8 mouse cellular contexts compared by ENCODE assay signal in genomic region chr9:55048211-55048880, GRCm38 (mm10). TPM values are rescaled to one million over a fixed set of nuclear protein-coding genes. Genes with fewer than 3 reads are reported as not detected.
DNase-seq lines count a peak whose midpoint lies in the region; ATAC-seq lines count a peak whose summit lies in the region.

Gene Chrnb4 (minus strand): TSS chr9:55048779.

- peak within 1 kb of the TSS; percentile 43 for H3K9ac ChIP-seq in lung, embryonic 16.5 days (ENCODE audit: low read length)
- H3K9ac ChIP-seq in intestine, embryonic 14.5 days (ENCODE audit: low read length), result peak within 1 kb of the TSS; percentile 44
- H3K9ac ChIP-seq in neural tube, embryonic 14.5 days (replicated peaks; ENCODE audit: low read depth, low read length), result peak within 1 kb of the TSS; percentile 26

- peak; percentile 24 to 65 for DNase-seq in adrenal gland, adult (ENCODE audit: inconsistent age in 2 of 2, low spot score in 1 of 2)
- no peak for DNase-seq in adrenal gland, adult 2 months
- DNase-seq in lung, postnatal 4 days, result no peak
- peak; percentile 66 for DNase-seq in intestine, embryonic 14.5 days (ENCODE audit: low spot score)
- DNase-seq in layer of hippocampus, adult 11-12 months (ENCODE audit: low spot score), result no peak
- no peak for DNase-seq in layer of hippocampus, postnatal 14 days (ENCODE audit: low spot score in 2 of 2)

- WGBS in lung, embryonic 16.5 days, result under 1% methylated on average over 23 of the region's 23 CpGs
- under 1% methylated on average over 23 of the region's 23 CpGs for WGBS in intestine, embryonic 14.5 days
- WGBS in neural tube, embryonic 14.5 days, result 0% methylated on average over 23 of the region's 23 CpGs

- H3K4me2 ChIP-seq in lung, embryonic 16.5 days (ENCODE audit: low read depth, low read length), result peak within 1 kb of the TSS; percentile 90
- peak within 1 kb of the TSS; percentile 96 for H3K4me2 ChIP-seq in intestine, embryonic 14.5 days (ENCODE audit: low read length)
- H3K4me2 ChIP-seq in neural tube, embryonic 14.5 days (ENCODE audit: low read depth, low read length), result peak within 1 kb of the TSS; percentile 68

- no peaks in the 10 kb centered on the region for H3K36me3 ChIP-seq in lung, embryonic 16.5 days (ENCODE audit: control insufficient read depth, insufficient read depth, low read length)
- no peaks in the 10 kb centered on the region for H3K36me3 ChIP-seq in intestine, embryonic 14.5 days (ENCODE audit: control insufficient read depth, insufficient read depth, low read length)
- H3K36me3 ChIP-seq in neural tube, embryonic 14.5 days (ENCODE audit: control insufficient read depth, insufficient read depth, low read length), result no peaks in the 10 kb centered on the region

- H3K4me1 ChIP-seq in lung, embryonic 16.5 days (replicated peaks; ENCODE audit: control insufficient read depth, insufficient read depth, low read length), result 0 out of 2 replicates have a peak, but pooled peaks cover 2% of the 10 kb centered on the region
- H3K4me1 ChIP-seq in intestine, embryonic 14.5 days (replicated peaks; ENCODE audit: control insufficient read depth, insufficient read depth, low read length), result peaks cover 6% of the 10 kb centered on the region; the same call in 1 of the 2 replicates
- peaks cover 5% of the 10 kb centered on the region; the same call in 1 of the 2 replicates for H3K4me1 ChIP-seq in neural tube, embryonic 14.5 days (ENCODE audit: control insufficient read depth, insufficient read depth, low read length)

- no peak within 1 kb of the TSS for H3K27ac ChIP-seq in lung, embryonic 16.5 days (ENCODE audit: low read length)
- no peak within 1 kb of the TSS for H3K27ac ChIP-seq in intestine, embryonic 14.5 days (ENCODE audit: low read depth)
- no peak within 1 kb of the TSS for H3K27ac ChIP-seq in neural tube, embryonic 14.5 days (ENCODE audit: low read depth, low read length)

- peak within 1 kb of the TSS; percentile 52 for H3K4me3 ChIP-seq in lung, embryonic 16.5 days (ENCODE audit: low read length)
- H3K4me3 ChIP-seq in intestine, embryonic 14.5 days (ENCODE audit: low read depth, low read length), result peak within 1 kb of the TSS; percentile 54
- peak within 1 kb of the TSS; percentile 34 for H3K4me3 ChIP-seq in neural tube, embryonic 14.5 days (ENCODE audit: low read depth, low read length)

- H3K9me3 ChIP-seq in lung, embryonic 16.5 days (ENCODE audit: control insufficient read depth, low read length), result no peaks in the 10 kb centered on the region
- H3K9me3 ChIP-seq in intestine, embryonic 14.5 days (ENCODE audit: control insufficient read depth, low read length), result no peaks in the 10 kb centered on the region
- H3K9me3 ChIP-seq in neural tube, embryonic 14.5 days (ENCODE audit: control insufficient read depth, low read length), result no peaks in the 10 kb centered on the region

- ATAC-seq in lung, embryonic 16.5 days (ENCODE audit: low read depth), result peak; percentile 61; the same call in 1 of the 2 replicates
- ATAC-seq in intestine, embryonic 14.5 days (replicated peaks; ENCODE audit: low FRiP score, low TSS enrichment, low read depth), result peak; percentile 76
- peak; percentile 56 for ATAC-seq in neural tube, embryonic 14.5 days (ENCODE audit: low read depth)

- H3K27me3 ChIP-seq in lung, embryonic 16.5 days (ENCODE audit: control insufficient read depth, insufficient read depth, low read depth, low read length), result peaks cover 2% of the 10 kb centered on the region; the same call in 1 of the 2 replicates
- 0 out of 2 replicates have a peak, but pooled peaks cover 7% of the 10 kb centered on the region for H3K27me3 ChIP-seq in intestine, embryonic 14.5 days (replicated peaks; ENCODE audit: control insufficient read depth, insufficient read depth, low read length)
- no peaks in the 10 kb centered on the region for H3K27me3 ChIP-seq in neural tube, embryonic 14.5 days (ENCODE audit: control insufficient read depth, insufficient read depth, low read length)

RNA-seq across cellular contexts. Expression of gene Chrnb4, which starts in this region (rescaled TPM):
- total RNA-seq in adrenal gland, adult 2 months (2021), result 10 to 100 TPM in 1 of 2 experiments, 1 to 10 TPM in 1; 9.7 to 15.3 TPM
- 5.5 and 10.6 TPM in 2 replicates for polyA plus RNA-seq in adrenal gland, adult 2 months (2012; rRNA removed)
- 0.31 and 0.35 TPM in 2 replicates for polyA plus RNA-seq in lung, embryonic 16.5 days (2015; fragmentation: Nextera tagmentation; extraction: Ambion mirVana)
- polyA plus RNA-seq in intestine, embryonic 14.5 days (2014; fragmentation: Nextera tagmentation; extraction: Ambion mirVana), result 11.9 and 12.0 TPM in 2 replicates
- 1.4 and 1.5 TPM in 2 replicates for polyA plus RNA-seq in neural tube, embryonic 14.5 days (2014; fragmentation: Nextera tagmentation; extraction: Ambion mirVana)
- under 1 TPM in 1 of 2 experiments, not detected in 1; 0.28 TPM for total RNA-seq in layer of hippocampus, postnatal 14 days (2021)

Comparison
In these comparisons a context has a peak if more than half of its experiments do, and no peak if none do; other contexts are left out.
1. RNA of gene Chrnb4 (total RNA-seq): 9.7 to 15.3 TPM in adrenal gland, adult 2 months; 0.28 TPM in layer of hippocampus, postnatal 14 days; every median in the first group is over 4 times any median in the second.
2. DNase-seq: peak in adrenal gland, adult (2 of 2) and intestine, embryonic 14.5 days (single experiment); none in adrenal gland, adult 2 months (single experiment), lung, postnatal 4 days (0 of 2), layer of hippocampus, adult 11-12 months (single experiment) and layer of hippocampus, postnatal 14 days (0 of 2).
3. Peak in ATAC-seq, H3K4me3 ChIP-seq, H3K9ac ChIP-seq and H3K4me2 ChIP-seq in lung, embryonic 16.5 days; RNA of the gene not detected or under 1 TPM.
4. Peak in every context shown above with its lines, with median percentiles within 50 percentile points of each other: ATAC-seq, H3K4me2 ChIP-seq, H3K4me3 ChIP-seq and H3K9ac ChIP-seq.